ENCODE assay signal across 16 mouse cellular contexts in genomic region chr1:108144114-108144513, GRCm38 (mm10).
"Had no signal": no experiment of that assay in that cellular context is flagged by ENCODE, and none has a peak within 500 bp of the region (broad histone marks: within the 10 kb centered on the region; RNA-seq: fewer than 3 reads in every experiment).

No protein-coding gene starts in this region.

- H3K9ac ChIP-seq: neural tube, embryonic 13.5 days; neural tube, embryonic 15.5 days; stomach, embryonic 15.5 days had no signal

- H3K4me1 ChIP-seq: neural tube, embryonic 13.5 days; neural tube, embryonic 15.5 days; stomach, embryonic 15.5 days had no signal

- DNase-seq: retina, postnatal 1 day; right cerebral cortex, adult 18-20 months; right cerebral cortex, postnatal 14 days; right cerebral cortex, postnatal 25 days; right cerebral cortex, postnatal 4 days; spleen, adult 18-20 months; thymus, adult 18-20 months; thymus, adult 2 months; thymus, postnatal 14 days; thymus, postnatal 25 days; thymus, postnatal 36 days; thymus, postnatal 4 days had no signal

- H3K27me3 ChIP-seq: neural tube, embryonic 13.5 days; neural tube, embryonic 15.5 days; stomach, embryonic 15.5 days had no signal

- H3K4me3 ChIP-seq: neural tube, embryonic 13.5 days; neural tube, embryonic 15.5 days; stomach, embryonic 15.5 days had no signal

- H3K9me3 ChIP-seq: neural tube, embryonic 13.5 days; neural tube, embryonic 15.5 days; stomach, embryonic 15.5 days had no signal

- H3K36me3 ChIP-seq: neural tube, embryonic 13.5 days; neural tube, embryonic 15.5 days; stomach, embryonic 15.5 days had no signal

- H3K27ac ChIP-seq: neural tube, embryonic 13.5 days; neural tube, embryonic 15.5 days; stomach, embryonic 15.5 days; stomach, postnatal 0 days had no signal
